Mouse (Mus musculus) liver, embryonic 12.5 days (tissue): Measurements from ENCODE around the gene A1cf. TPM values are rescaled to one million over a fixed set of nuclear protein-coding genes. Genes with fewer than 3 reads are reported as not detected.

Experiments
- ATAC-seq: fragments of 200-750 bp; cut with Nextera tagmentation; 2 replicates; pipeline ENCODE4 v1.8.0; 2017; ENCODE audit warnings: moderate number of reproducible peaks, mild to moderate bottlenecking, moderate library complexity
- H3K27ac ChIP-seq: fragments of 300-500 bp; sonication (generic); 2 replicates; pipeline ENCODE4 v1.5.1; 2016; ENCODE audit warnings: mild to moderate bottlenecking
- H3K27me3 ChIP-seq: fragments of 300-500 bp; sonication (generic); replicated peaks from 2 replicates; pipeline ENCODE4 v1.6.1; 2016; ENCODE audit warnings: mild to moderate bottlenecking, moderate library complexity
- H3K36me3 ChIP-seq: fragments of 300-500 bp; sonication (generic); 2 replicates; pipeline ENCODE4 v1.6.1; 2016; ENCODE audit warnings: mild to moderate bottlenecking, moderate library complexity
- H3K4me1 ChIP-seq: fragments of 300-500 bp; sonication (generic); 2 replicates; pipeline ENCODE4 v1.6.1; 2016
- H3K4me2 ChIP-seq: fragments of 300-500 bp; sonication (generic); 2 replicates; pipeline ENCODE4 v1.6.1; 2016; ENCODE audit warnings: mild to moderate bottlenecking, moderate library complexity
- H3K4me3 ChIP-seq: fragments of 300-500 bp; sonication (generic); 2 replicates; pipeline ENCODE4 v1.5.1; 2016; ENCODE audit warnings: mild to moderate bottlenecking, moderate library complexity
- H3K9ac ChIP-seq: fragments of 300-500 bp; sonication (generic); 2 replicates; pipeline ENCODE4 v1.6.1; 2016; ENCODE audit warnings: mild to moderate bottlenecking, moderate library complexity
- H3K9me3 ChIP-seq: fragments of 300-500 bp; sonication (generic); replicated peaks from 2 replicates; pipeline ENCODE4 v1.6.1; 2016; ENCODE audit warnings: mild to moderate bottlenecking, moderate library complexity
- WGBS: fragments of 180-500 bp; shearing (Covaris S2); methylation state at CpG from one replicate; pipeline ENCODE4 v1.1.7; 2016; ENCODE audit not compliant: insufficient replicate concordance; 5-methylcytosine and 5-hydroxymethylcytosine counted together
- polyA plus RNA-seq: library from polyadenylated mRNA; unstranded; fragments of >200 nt; fragmentation: Nextera tagmentation; extraction: Ambion mirVana; gene quantifications from 2 replicates; pipeline ENCODE4 v1.2.1, GENCODE M21; 2016

The A1cf gene
- 8.0 and 8.6 TPM in 2 replicates for polyA plus RNA-seq

GRCm38 (mm10) chr19:31868521-31868920 is at the start of gene A1cf:
A1cf (plus strand) TSS chr19:31868764.
- Histone ChIP-seq H3K4me3 (peak within 1 kb of the TSS; percentile 39), H3K27me3 (no peaks in the 10 kb centered on the region), H3K4me2 (peak within 1 kb of the TSS; percentile 37; the same call in 1 of the 2 replicates), H3K9me3 (no peaks in the 10 kb centered on the region), H3K9ac (no peak within 1 kb of the TSS), H3K27ac (no peak within 1 kb of the TSS), H3K36me3 (no peaks in the 10 kb centered on the region), H3K4me1 (no peaks in the 10 kb centered on the region)
- 0 out of 2 replicates have a peak, but pooled peaks have one; percentile 40 for ATAC-seq
- 70% methylated on average over 7 of the region's 7 CpGs for WGBS

DNA sequence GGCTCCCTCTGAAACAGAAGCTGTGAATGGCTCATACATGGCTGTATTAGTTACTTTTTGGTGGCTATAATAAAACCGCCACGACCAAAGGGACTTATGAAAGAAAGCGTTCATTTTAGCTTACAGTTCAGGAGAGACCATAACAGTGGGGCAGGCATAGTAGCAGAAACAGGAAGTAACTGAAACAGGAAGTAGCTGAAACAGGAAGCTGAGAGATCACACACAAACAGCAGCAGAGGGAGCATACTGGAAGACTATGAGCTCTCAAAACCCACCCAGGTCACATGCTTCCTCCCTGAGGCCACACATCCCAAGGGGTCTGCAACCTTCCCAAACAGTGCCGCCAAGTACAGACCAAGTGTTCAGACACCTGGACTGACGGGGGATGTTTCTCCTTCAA is 34.3 kb upstream of the A1cf start:
- Histone ChIP-seq H3K27me3 (no peaks in the 10 kb centered on the region), H3K4me2 (no peak overlapping the region), H3K36me3 (no peaks in the 10 kb centered on the region), H3K4me1 (no peaks in the 10 kb centered on the region), H3K9ac (no peak overlapping the region), H3K4me3 (no peak overlapping the region), H3K27ac (no peak overlapping the region), H3K9me3 (no peaks in the 10 kb centered on the region)
- WGBS = 75% methylated on average over 5 of the region's 5 CpGs
- ATAC-seq = no peak

DNA sequence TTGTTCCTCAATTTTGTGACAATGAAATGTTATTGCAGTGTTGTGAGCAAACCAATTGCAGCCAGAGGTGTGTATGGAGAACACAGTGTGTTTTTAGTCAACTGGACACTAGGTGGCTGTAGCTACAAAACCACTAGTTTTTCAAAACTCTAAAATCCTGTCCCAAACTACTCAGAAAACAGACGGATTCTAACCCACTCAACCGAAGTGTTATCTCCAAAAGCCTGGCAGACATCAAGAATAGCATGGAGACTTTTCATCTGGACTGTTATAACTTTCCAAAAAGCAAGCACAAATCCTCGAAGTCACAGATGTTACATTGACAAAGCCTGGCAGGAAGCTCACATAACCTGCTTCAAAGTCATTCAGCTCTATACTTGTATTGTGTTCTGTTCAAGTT is 6.7 kb upstream of the A1cf start:
- Histone ChIP-seq H3K27me3 (no peaks in the 10 kb centered on the region), H3K9me3 (no peaks in the 10 kb centered on the region), H3K4me3 (no peak overlapping the region), H3K4me1 (no peaks in the 10 kb centered on the region), H3K9ac (no peak overlapping the region), H3K4me2 (no peak overlapping the region), H3K27ac (no peak overlapping the region), H3K36me3 (no peaks in the 10 kb centered on the region)
- ATAC-seq = no peak
- WGBS = 46% methylated on average over 3 of the region's 3 CpGs

- Histone ChIP-seq H3K27me3 (no peaks in the 10 kb centered on the region), H3K9ac (no peak overlapping the region), H3K27ac (no peak overlapping the region), H3K9me3 (no peaks in the 10 kb centered on the region), H3K4me1 (no peaks in the 10 kb centered on the region), H3K36me3 (no peaks in the 10 kb centered on the region), H3K4me3 (no peak overlapping the region), H3K4me2 (no peak overlapping the region)
- WGBS = 58% methylated on average over 6 of the region's 6 CpGs
- no peak for ATAC-seq
Measured at GRCm38 (mm10) chr19:31862512-31863249, 5.9 kb upstream of the A1cf start.

- H3K4me3 ChIP-seq = no peak overlapping the region
- WGBS = 71% methylated on average over 4 of the region's 4 CpGs
- H3K4me2 ChIP-seq = no peak overlapping the region
- H3K27me3 ChIP-seq = no peaks in the 10 kb centered on the region
- no peak overlapping the region for H3K9ac ChIP-seq
- no peak overlapping the region for H3K27ac ChIP-seq
- H3K4me1 ChIP-seq = no peaks in the 10 kb centered on the region
- ATAC-seq = no peak
- no peaks in the 10 kb centered on the region for H3K36me3 ChIP-seq
- no peaks in the 10 kb centered on the region for H3K9me3 ChIP-seq
Measured at GRCm38 (mm10) chr19:31865451-31865850, 3.1 kb upstream of the A1cf start.

DNA sequence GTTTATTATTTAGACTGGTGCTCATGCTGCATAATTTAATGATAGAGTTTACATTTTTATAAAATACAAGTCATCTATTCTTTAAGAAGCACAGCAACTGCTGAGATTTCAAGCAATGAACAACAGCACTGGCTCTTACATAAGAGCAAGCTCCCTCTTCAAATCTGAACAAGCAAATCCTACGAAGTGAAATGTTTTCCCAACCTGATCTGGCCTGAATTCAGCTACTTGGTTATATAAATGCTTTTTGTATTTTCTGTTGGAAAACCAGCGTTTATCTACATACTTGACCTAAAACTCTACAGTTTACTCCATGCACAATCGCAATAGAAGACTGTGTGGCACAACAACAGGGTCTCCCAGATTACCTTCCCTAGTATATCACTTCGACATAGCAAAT is 488 bp upstream of the A1cf start:
- no peak for ATAC-seq
- Histone ChIP-seq H3K27me3 (no peaks in the 10 kb centered on the region), H3K27ac (no peak overlapping the region), H3K36me3 (no peaks in the 10 kb centered on the region), H3K9me3 (no peaks in the 10 kb centered on the region), H3K4me2 (no peak overlapping the region), H3K4me3 (no peak overlapping the region), H3K9ac (no peak overlapping the region), H3K4me1 (no peaks in the 10 kb centered on the region)
- WGBS = 51% methylated on average over 4 of the region's 4 CpGs

DNA sequence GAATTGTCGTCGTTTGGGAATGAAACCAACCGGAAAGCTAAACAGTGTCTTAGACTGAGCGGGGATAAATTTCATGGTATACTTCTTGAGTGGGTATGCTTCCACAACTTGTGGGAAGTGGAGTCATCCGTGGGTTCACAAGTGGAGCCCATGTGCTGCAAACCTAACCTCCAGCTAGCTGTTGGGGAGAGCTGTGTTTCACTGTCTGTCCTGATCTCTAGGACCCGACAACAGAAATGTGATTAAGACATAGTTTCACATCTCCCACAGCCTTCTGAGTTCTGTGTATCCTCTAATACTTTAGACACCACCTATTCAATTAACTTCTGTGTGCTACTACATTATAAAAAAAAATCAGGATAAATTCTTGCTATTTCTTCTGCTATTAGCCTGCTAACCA is 407 bp downstream of the A1cf start:
- H3K4me3 ChIP-seq = peak overlapping the region; percentile 39
- H3K4me2 ChIP-seq = no peak overlapping the region
- WGBS = 67% methylated on average over 6 of the region's 6 CpGs
- H3K9ac ChIP-seq = no peak overlapping the region
- no peaks in the 10 kb centered on the region for H3K27me3 ChIP-seq
- ATAC-seq = no peak
- no peak overlapping the region for H3K27ac ChIP-seq
- no peaks in the 10 kb centered on the region for H3K4me1 ChIP-seq
- H3K36me3 ChIP-seq = no peaks in the 10 kb centered on the region
- no peaks in the 10 kb centered on the region for H3K9me3 ChIP-seq

DNA sequence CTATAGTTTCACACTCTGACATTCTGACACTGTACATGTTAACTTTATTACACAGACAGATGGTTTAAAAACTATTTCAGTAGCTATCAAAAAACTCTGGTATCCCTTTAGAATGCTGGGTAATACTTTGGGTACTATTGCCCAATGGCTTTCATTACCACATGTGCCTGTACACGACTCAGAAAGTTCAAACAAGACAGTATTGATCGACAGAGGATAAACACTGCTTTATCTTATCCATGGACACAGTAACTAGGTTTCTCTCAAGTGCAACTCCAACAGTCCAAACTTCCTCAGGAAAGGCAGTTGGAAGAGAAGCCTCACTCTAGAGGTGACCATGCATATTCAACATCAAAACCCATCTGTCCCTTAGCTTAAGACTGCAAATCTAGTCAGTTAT is 2.8 kb downstream of the A1cf start:
- WGBS = 56% methylated on average over 2 of the region's 2 CpGs
- Histone ChIP-seq H3K4me2 (peak overlapping the region; percentile 37; the same call in 1 of the 2 replicates), H3K9me3 (no peaks in the 10 kb centered on the region), H3K27ac (no peak overlapping the region), H3K4me3 (no peak overlapping the region), H3K9ac (no peak overlapping the region), H3K27me3 (no peaks in the 10 kb centered on the region), H3K36me3 (no peaks in the 10 kb centered on the region), H3K4me1 (no peaks in the 10 kb centered on the region)
- ATAC-seq = no peak

GRCm38 (mm10) chr19:31877968-31878367 is 9.4 kb downstream of the A1cf start:
- no peaks in the 10 kb centered on the region for H3K9me3 ChIP-seq
- no peak overlapping the region for H3K4me2 ChIP-seq
- no peaks in the 10 kb centered on the region for H3K4me1 ChIP-seq
- H3K27me3 ChIP-seq = no peaks in the 10 kb centered on the region
- no peak for ATAC-seq
- 59% methylated on average over 4 of the region's 4 CpGs for WGBS
- no peaks in the 10 kb centered on the region for H3K36me3 ChIP-seq
- H3K9ac ChIP-seq = no peak overlapping the region
- H3K4me3 ChIP-seq = no peak overlapping the region
- H3K27ac ChIP-seq = no peak overlapping the region

DNA sequence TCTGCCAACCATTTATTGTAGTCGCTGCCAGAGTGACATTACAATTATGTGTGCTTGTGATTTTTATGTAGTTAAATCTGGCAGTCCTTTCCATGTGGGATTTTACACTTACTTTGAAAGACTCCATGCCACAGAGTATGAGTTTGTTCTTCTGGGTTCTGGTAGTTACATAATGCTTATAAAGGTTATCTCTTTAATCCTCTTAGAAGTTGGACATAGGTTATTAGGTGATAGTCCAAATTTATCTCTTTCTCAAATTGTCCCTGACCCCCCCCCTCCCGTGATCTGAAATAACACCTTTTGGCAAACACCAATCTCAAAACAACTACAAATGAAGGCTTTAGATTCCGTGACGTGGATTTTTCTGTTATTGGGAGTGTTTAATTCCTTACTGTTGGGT is 16.0 kb downstream of the A1cf start:
- H3K4me1 ChIP-seq = no peaks in the 10 kb centered on the region
- H3K27ac ChIP-seq = no peak overlapping the region
- no peaks in the 10 kb centered on the region for H3K36me3 ChIP-seq
- no peaks in the 10 kb centered on the region for H3K9me3 ChIP-seq
- no peak overlapping the region for H3K4me3 ChIP-seq
- no peaks in the 10 kb centered on the region for H3K27me3 ChIP-seq
- ATAC-seq = no peak
- no peak overlapping the region for H3K9ac ChIP-seq
- H3K4me2 ChIP-seq = no peak overlapping the region
- 56% methylated on average over 4 of the region's 4 CpGs for WGBS

DNA sequence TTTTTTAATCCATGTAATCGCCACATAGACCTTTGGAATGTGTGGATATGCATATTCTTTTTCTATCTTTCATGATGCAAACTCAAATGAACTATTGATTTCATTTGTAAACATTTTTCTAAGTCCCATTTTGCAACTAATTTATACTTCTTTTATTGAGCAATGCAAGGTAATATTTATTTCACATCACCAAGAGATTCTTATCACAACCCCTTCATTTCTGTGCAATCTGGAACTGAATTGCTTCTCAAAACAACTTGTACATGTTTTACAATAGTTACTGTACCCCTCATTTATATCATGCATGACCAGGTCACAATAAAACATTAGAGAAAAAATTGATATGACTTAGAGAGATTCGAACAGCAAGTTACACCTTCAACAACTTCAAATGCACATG is 18.7 kb downstream of the A1cf start:
- Histone ChIP-seq H3K4me1 (no peaks in the 10 kb centered on the region), H3K4me2 (no peak overlapping the region), H3K36me3 (no peaks in the 10 kb centered on the region), H3K4me3 (no peak overlapping the region), H3K27me3 (no peaks in the 10 kb centered on the region), H3K9ac (no peak overlapping the region), H3K27ac (no peak overlapping the region), H3K9me3 (no peaks in the 10 kb centered on the region)
- WGBS = 62% methylated on average over 2 of the region's 2 CpGs
- no peak for ATAC-seq

DNA sequence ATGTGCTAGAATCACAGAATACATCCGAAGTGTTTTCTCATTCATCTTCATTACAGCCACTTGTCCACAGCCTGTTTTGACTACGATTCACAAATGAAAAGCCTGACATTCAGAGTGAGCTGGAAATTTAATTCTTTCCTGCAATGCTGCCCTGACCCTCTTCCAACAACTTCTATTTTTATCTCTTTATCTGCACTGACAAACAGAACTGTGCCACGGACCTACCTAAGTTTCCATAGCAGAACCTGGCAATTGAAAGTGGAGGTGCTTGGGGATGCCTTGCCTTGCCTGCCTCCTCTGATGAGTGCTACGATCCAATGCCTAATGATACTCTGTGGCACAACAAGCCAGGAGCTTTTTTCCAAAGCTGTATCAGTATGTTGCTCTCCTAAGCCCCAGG is 21.4 kb downstream of the A1cf start:
- H3K9me3 ChIP-seq = no peaks in the 10 kb centered on the region
- ATAC-seq = no peak
- no peaks in the 10 kb centered on the region for H3K4me1 ChIP-seq
- no peak overlapping the region for H3K27ac ChIP-seq
- no peaks in the 10 kb centered on the region for H3K27me3 ChIP-seq
- 56% methylated on average over 4 of the region's 4 CpGs for WGBS
- H3K36me3 ChIP-seq = no peaks in the 10 kb centered on the region
- no peak overlapping the region for H3K4me2 ChIP-seq
- H3K9ac ChIP-seq = no peak overlapping the region
- no peak overlapping the region for H3K4me3 ChIP-seq
